Mouse (Mus musculus): Measurements from ENCODE around the gene Fntb. TPM values are rescaled to one million over a fixed set of nuclear protein-coding genes. Genes with fewer than 3 reads are reported as not detected.

Gene Fntb
- polyA plus RNA-seq, 2 experiments, result 21.4 to 28.8 TPM

DNA sequence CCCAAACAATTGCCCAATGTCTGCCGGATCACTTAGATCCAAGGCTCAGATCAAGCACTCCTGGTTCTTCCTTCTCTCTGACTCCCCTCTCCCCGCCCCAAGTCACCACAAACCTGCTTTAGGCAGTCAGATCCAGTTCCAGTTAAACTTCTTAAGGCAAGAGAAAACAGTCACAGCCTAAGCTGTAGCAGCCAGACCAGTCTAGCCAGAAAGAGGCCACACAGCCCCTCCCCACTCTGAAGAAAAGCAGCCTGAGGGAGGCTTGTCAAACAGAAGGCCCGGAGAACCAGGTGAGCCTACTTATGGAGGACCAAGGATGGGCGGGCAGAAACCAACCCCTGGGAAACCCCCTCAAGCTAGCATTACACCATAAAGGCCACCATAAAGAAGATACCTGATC is 52.7 kb downstream of the Fntb start:
- no peak overlapping the region for H3K4me2 ChIP-seq (ENCODE audit: low read depth)
- ATAC-seq (ENCODE audit: insufficient read depth), result no peak

DNA sequence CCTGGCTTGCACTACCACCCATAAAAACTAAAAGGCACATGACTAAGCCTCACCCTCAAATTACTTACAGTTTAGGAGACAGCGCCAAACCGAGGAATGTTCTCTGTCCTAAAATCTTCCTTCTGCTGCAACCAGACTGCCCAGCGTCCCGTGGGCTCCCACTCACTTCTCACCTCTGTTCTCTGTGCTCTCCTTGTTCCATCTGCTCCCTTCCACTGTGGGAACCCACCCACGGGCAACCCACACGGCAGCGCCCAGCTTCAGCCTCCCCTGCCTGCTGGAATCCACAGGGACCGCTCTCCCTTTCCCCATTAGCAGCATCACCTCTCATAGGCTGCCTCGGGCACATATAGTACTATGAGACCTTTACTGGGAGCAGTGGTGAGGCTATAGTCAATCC is 53.5 kb downstream of the Fntb start:
- 64% methylated on average over 9 of the region's 9 CpGs for WGBS (ENCODE audit: insufficient replicate concordance)
- Histone ChIP-seq H3K4me1 (replicated peaks; ENCODE audit: control insufficient read depth in 2 of 2, insufficient read depth in 2 of 2, low read length in 1 of 2) (no peaks in the 10 kb centered on the region), H3K9ac (replicated peaks) (no peak overlapping the region), H3K9me3 (ENCODE audit: control insufficient read depth, low read length) (no peaks in the 10 kb centered on the region), H3K27me3 (ENCODE audit: control insufficient read depth, insufficient read depth, low read length) (peaks cover 41% of the 10 kb centered on the region), H3K27ac (no peak overlapping the region), H3K4me2 (ENCODE audit: low read depth) (no peak overlapping the region), H3K36me3 (replicated peaks; ENCODE audit: control insufficient read depth, insufficient read depth, low read depth) (no peaks in the 10 kb centered on the region), H3K4me3 (ENCODE audit: insufficient read depth in 1 of 2, low read depth in 2 of 2, low read length in 2 of 2) (no peak overlapping the region)
- no peak for ATAC-seq (ENCODE audit: insufficient read depth)
- DNase-seq (ENCODE audit: low read depth in 3 of 3, low spot score in 3 of 3), result no peak
- TF ChIP-seq CTCF (IDR thresholded peaks at IDR 0.05; ENCODE audit: low read depth), result no peak
- no peak for TF ChIP-seq EP300 (IDR thresholded peaks at IDR 0.05; ENCODE audit: low read depth)

More for the DNA sequence above, 52.7 kb downstream of the Fntb start:
- no peak overlapping the region for H3K4me3 ChIP-seq (ENCODE audit: insufficient read depth in 1 of 2, low read depth in 2 of 2, low read length in 2 of 2)
- TF ChIP-seq CTCF (IDR thresholded peaks at IDR 0.05; ENCODE audit: low read depth) (no peak), EP300 (IDR thresholded peaks at IDR 0.05; ENCODE audit: low read depth) (no peak)
- no peaks in the 10 kb centered on the region for H3K36me3 ChIP-seq (replicated peaks; ENCODE audit: control insufficient read depth, insufficient read depth, low read depth)
- H3K4me1 ChIP-seq (replicated peaks; ENCODE audit: control insufficient read depth in 2 of 2, insufficient read depth in 2 of 2, low read length in 1 of 2), result no peaks in the 10 kb centered on the region
- no peak overlapping the region for H3K27ac ChIP-seq
- no peaks in the 10 kb centered on the region for H3K9me3 ChIP-seq (ENCODE audit: control insufficient read depth, low read length)
- 64% methylated on average over 4 of the region's 4 CpGs for WGBS (ENCODE audit: insufficient replicate concordance)
- no peak for DNase-seq (ENCODE audit: low read depth in 3 of 3, low spot score in 3 of 3)
- peaks cover 33% of the 10 kb centered on the region for H3K27me3 ChIP-seq (ENCODE audit: control insufficient read depth, insufficient read depth, low read length)
- H3K9ac ChIP-seq (replicated peaks), result no peak overlapping the region

DNA sequence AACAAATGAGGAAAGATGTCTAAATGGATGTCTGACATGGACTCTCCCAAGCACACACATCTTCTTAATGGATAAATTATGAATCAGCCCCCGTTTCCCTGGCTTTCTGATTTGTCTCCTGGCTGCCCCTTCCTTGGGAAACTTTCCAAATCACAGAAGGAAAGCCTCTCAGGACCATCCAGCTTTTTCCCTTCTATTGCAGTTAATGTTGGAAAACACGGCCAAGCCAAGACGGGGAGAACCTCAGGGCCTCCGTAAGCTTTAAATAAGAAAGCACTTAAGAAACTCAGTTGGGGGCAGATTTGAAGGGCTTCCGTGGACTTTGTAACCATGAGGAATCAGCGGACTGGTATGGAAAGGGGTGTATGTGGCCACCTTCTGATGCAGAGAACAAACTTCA is 54.4 kb downstream of the Fntb start:
- DNase-seq (ENCODE audit: low read depth in 3 of 3, low spot score in 3 of 3) (no peak), ATAC-seq (ENCODE audit: insufficient read depth) (no peak)
- Histone ChIP-seq H3K9me3 (ENCODE audit: control insufficient read depth, low read length) (no peaks in the 10 kb centered on the region), H3K4me1 (replicated peaks; ENCODE audit: control insufficient read depth in 2 of 2, insufficient read depth in 2 of 2, low read length in 1 of 2) (no peaks in the 10 kb centered on the region), H3K27ac (no peak overlapping the region), H3K4me2 (ENCODE audit: low read depth) (no peak overlapping the region), H3K36me3 (replicated peaks; ENCODE audit: control insufficient read depth, insufficient read depth, low read depth) (no peaks in the 10 kb centered on the region), H3K4me3 (ENCODE audit: insufficient read depth in 1 of 2, low read depth in 2 of 2, low read length in 2 of 2) (no peak overlapping the region), H3K9ac (replicated peaks) (no peak overlapping the region), H3K27me3 (ENCODE audit: control insufficient read depth, insufficient read depth, low read length) (peaks cover 50% of the 10 kb centered on the region)
- TF ChIP-seq CTCF (IDR thresholded peaks at IDR 0.05; ENCODE audit: low read depth), result no peak
- TF ChIP-seq EP300 (IDR thresholded peaks at IDR 0.05; ENCODE audit: low read depth), result no peak
- 70% methylated on average over 6 of the region's 6 CpGs for WGBS (ENCODE audit: insufficient replicate concordance)

DNA sequence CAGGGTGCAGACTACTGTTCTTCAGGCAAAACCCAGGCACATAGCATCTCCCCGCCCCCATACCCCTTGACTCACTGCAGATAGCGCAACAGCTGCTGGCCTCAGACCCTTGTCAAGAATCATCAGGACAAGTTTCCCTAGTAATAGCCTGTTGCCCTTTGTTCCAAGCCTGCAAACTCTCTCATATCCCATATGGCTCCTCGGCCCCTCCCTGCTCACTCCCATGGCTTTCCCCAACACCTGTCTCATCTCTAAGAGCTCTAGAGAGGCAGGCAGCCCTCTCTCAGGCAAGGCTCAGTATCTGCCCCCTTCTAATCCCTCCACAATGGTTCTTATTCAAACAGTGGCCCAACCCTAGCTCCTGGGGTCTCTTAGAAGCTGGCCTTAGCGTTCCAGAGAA is 55.2 kb downstream of the Fntb start:
- WGBS (ENCODE audit: insufficient replicate concordance), result 47% methylated on average over 4 of the region's 4 CpGs
- H3K4me3 ChIP-seq (ENCODE audit: insufficient read depth in 1 of 2, low read depth in 2 of 2, low read length in 2 of 2), result no peak overlapping the region

DNA sequence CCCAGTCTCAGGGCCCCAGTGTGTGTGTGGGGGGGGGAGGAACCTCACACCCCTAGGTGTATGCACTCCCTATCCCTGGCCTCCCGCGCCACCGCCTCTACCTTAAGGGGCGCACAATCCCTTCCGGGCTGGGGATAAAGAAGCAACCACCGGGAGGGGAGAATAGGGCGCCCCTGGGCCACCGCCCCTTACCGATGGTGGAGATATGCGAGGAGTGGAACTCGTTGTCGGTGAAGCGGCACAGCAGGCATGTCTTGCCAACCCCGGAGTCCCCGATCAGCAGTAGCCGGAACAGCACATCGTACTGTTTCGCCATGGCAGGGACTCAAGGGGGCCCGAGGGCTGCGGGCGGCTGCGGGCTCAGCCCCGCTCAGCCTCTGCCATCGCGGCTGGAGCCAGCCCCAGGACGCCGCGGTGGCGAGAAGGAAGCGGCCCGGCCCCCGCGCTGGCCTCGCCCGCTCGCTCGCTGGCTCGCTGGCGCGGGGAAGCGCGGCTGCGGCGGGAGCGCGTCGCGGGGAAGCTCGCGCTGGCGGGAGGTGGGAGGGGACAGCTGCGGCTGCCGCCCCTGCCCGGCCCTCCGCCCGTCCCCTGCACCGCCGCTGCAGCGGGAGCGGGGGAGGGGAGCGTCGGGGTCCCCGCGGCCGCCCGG is 56.7 kb downstream of the Fntb start:
- H3K4me2 ChIP-seq (ENCODE audit: low read depth), result peak overlapping the region; percentile 65
- no peak overlapping the region for H3K9ac ChIP-seq (replicated peaks)
- no peak overlapping the region for H3K27ac ChIP-seq
- no peaks in the 10 kb centered on the region for H3K4me1 ChIP-seq (replicated peaks; ENCODE audit: control insufficient read depth in 2 of 2, insufficient read depth in 2 of 2, low read length in 1 of 2)
- ATAC-seq (ENCODE audit: insufficient read depth), result no peak
- H3K9me3 ChIP-seq (ENCODE audit: control insufficient read depth, low read length), result no peaks in the 10 kb centered on the region
- H3K4me3 ChIP-seq (ENCODE audit: insufficient read depth in 1 of 2, low read depth in 2 of 2, low read length in 2 of 2), result peak overlapping the region; percentile 38 to 52
- DNase-seq (ENCODE audit: low read depth in 3 of 3, low spot score in 3 of 3), result no peak
- peaks cover 53% of the 10 kb centered on the region for H3K27me3 ChIP-seq (ENCODE audit: control insufficient read depth, insufficient read depth, low read length)
- under 1% methylated on average over 61 of the region's 66 CpGs for WGBS (ENCODE audit: insufficient replicate concordance)
- no peaks in the 10 kb centered on the region for H3K36me3 ChIP-seq (replicated peaks; ENCODE audit: control insufficient read depth, insufficient read depth, low read depth)
- TF ChIP-seq CTCF (IDR thresholded peaks at IDR 0.05; ENCODE audit: low read depth), result no peak

More for the DNA sequence above, 55.2 kb downstream of the Fntb start:
- H3K4me1 ChIP-seq (replicated peaks; ENCODE audit: control insufficient read depth in 2 of 2, insufficient read depth in 2 of 2, low read length in 1 of 2), result no peaks in the 10 kb centered on the region
- TF ChIP-seq EP300 (IDR thresholded peaks at IDR 0.05; ENCODE audit: low read depth), result no peak
- no peak for TF ChIP-seq CTCF (IDR thresholded peaks at IDR 0.05; ENCODE audit: low read depth)
- H3K9me3 ChIP-seq (ENCODE audit: control insufficient read depth, low read length), result no peaks in the 10 kb centered on the region
- no peak for ATAC-seq (ENCODE audit: insufficient read depth)
- no peak for DNase-seq (ENCODE audit: low read depth in 3 of 3, low spot score in 3 of 3)
- no peak overlapping the region for H3K27ac ChIP-seq
- peaks cover 51% of the 10 kb centered on the region for H3K27me3 ChIP-seq (ENCODE audit: control insufficient read depth, insufficient read depth, low read length)
- H3K9ac ChIP-seq (replicated peaks), result no peak overlapping the region
- H3K4me2 ChIP-seq (ENCODE audit: low read depth), result no peak overlapping the region
- H3K36me3 ChIP-seq (replicated peaks; ENCODE audit: control insufficient read depth, insufficient read depth, low read depth), result no peaks in the 10 kb centered on the region
